Mouse (Mus musculus) heart, embryonic 11.5 days (tissue): ENCODE measurements around the gene Fndc11. TPM values are rescaled to one million over a fixed set of nuclear protein-coding genes. Genes with fewer than 3 reads are reported as not detected.

Source experiments
- ATAC-seq: fragments of 200-750 bp; cut with Nextera tagmentation; replicated peaks from 2 replicates; pipeline ENCODE4 v1.8.0; 2017; ENCODE audit warnings: moderate library complexity; ENCODE audit not compliant: insufficient number of reproducible peaks, low FRiP score, low TSS enrichment
- H3K27ac ChIP-seq: fragments of 300-500 bp; sonication (generic); 2 replicates; pipeline ENCODE4 v1.5.1; 2014; ENCODE audit warnings: mild to moderate bottlenecking, low read depth, low read length
- H3K27me3 ChIP-seq: fragments of 300-500 bp; sonication (generic); 2 replicates; pipeline ENCODE4 v1.6.1; 2014; ENCODE audit warnings: mild to moderate bottlenecking, low read length, mixed read lengths; ENCODE audit not compliant: control insufficient read depth, insufficient read depth
- H3K36me3 ChIP-seq: fragments of 300-500 bp; sonication (generic); 2 replicates; pipeline ENCODE4 v1.6.1; 2014; ENCODE audit warnings: mild to moderate bottlenecking, low read length, moderate library complexity, mixed read lengths; ENCODE audit not compliant: control insufficient read depth, insufficient read depth
- H3K4me1 ChIP-seq: fragments of 300-500 bp; sonication (generic); 2 replicates; pipeline ENCODE4 v1.6.1; 2014; ENCODE audit warnings: low read length; ENCODE audit not compliant: control insufficient read depth, insufficient read depth
- H3K4me2 ChIP-seq: fragments of 300-500 bp; sonication (generic); 2 replicates; pipeline ENCODE4 v1.6.1; 2014; ENCODE audit warnings: mild to moderate bottlenecking, moderate library complexity
- H3K4me3 ChIP-seq: fragments of 300-500 bp; sonication (generic); 2 replicates; pipeline ENCODE4 v1.5.1; 2014; ENCODE audit warnings: low read depth, low read length
- H3K9ac ChIP-seq: fragments of 300-500 bp; sonication (generic); 2 replicates; pipeline ENCODE4 v1.6.1; 2014; ENCODE audit warnings: mild to moderate bottlenecking, low read depth, low read length, moderate library complexity
- H3K9me3 ChIP-seq: fragments of 300-500 bp; sonication (generic); replicated peaks from 2 replicates; pipeline ENCODE4 v1.6.1; 2016; ENCODE audit warnings: low read length; ENCODE audit not compliant: control insufficient read depth
- WGBS: fragments of 180-500 bp; shearing (Covaris S2); extraction: QIAGEN DNeasy Blood & Tissue Kit; methylation state at CpG from one replicate; pipeline ENCODE4 v1.1.7; 2014; ENCODE audit not compliant: insufficient replicate concordance; 5-methylcytosine and 5-hydroxymethylcytosine counted together
- polyA plus RNA-seq: library from polyadenylated mRNA; unstranded; fragments of >200 nt; fragmentation: Nextera tagmentation; extraction: Ambion mirVana; gene quantifications from 2 replicates; pipeline ENCODE4 v1.2.1, GENCODE M21; 2014

Fndc11 gene
- polyA plus RNA-seq, 1 experiment from 2014 or later = 0.13 TPM

GRCm38 (mm10) chr2:181231171-181231570 lies 11.4 kb downstream of the Fndc11 start:
- H3K4me1 ChIP-seq = no peaks in the 10 kb centered on the region
- H3K4me3 ChIP-seq = no peak overlapping the region
- no peak for ATAC-seq
- H3K9me3 ChIP-seq = no peaks in the 10 kb centered on the region
- WGBS = 75% methylated on average over 20 of the region's 20 CpGs
- H3K27me3 ChIP-seq = no peaks in the 10 kb centered on the region
- H3K36me3 ChIP-seq = no peaks in the 10 kb centered on the region
- no peak overlapping the region for H3K4me2 ChIP-seq
- no peak overlapping the region for H3K9ac ChIP-seq
- H3K27ac ChIP-seq = no peak overlapping the region

GRCm38 (mm10) chr2:181233443-181233842 lies 13.6 kb downstream of the Fndc11 start:
- Histone ChIP-seq H3K36me3 (no peaks in the 10 kb centered on the region), H3K4me3 (no peak overlapping the region), H3K9ac (no peak overlapping the region), H3K27ac (no peak overlapping the region), H3K9me3 (no peaks in the 10 kb centered on the region), H3K27me3 (no peaks in the 10 kb centered on the region), H3K4me2 (no peak overlapping the region), H3K4me1 (no peaks in the 10 kb centered on the region)
- ATAC-seq = no peak
- WGBS = 83% methylated on average over 15 of the region's 15 CpGs

- H3K36me3 ChIP-seq = no peaks in the 10 kb centered on the region
- no peak overlapping the region for H3K4me2 ChIP-seq
- no peak overlapping the region for H3K4me3 ChIP-seq
- no peak overlapping the region for H3K9ac ChIP-seq
- H3K4me1 ChIP-seq = no peaks in the 10 kb centered on the region
- WGBS = 86% methylated on average over 11 of the region's 11 CpGs
- ATAC-seq = no peak
- H3K27ac ChIP-seq = no peak overlapping the region
- no peaks in the 10 kb centered on the region for H3K27me3 ChIP-seq
- no peaks in the 10 kb centered on the region for H3K9me3 ChIP-seq
These were observed 14.9 kb downstream of the Fndc11 start for GRCm38 (mm10) chr2:181234680-181235079.

GRCm38 (mm10) chr2:181235681-181236566 lies 16.1 kb downstream of the Fndc11 start:
- ATAC-seq = no peak
- Histone ChIP-seq H3K9ac (no peak overlapping the region), H3K9me3 (no peaks in the 10 kb centered on the region), H3K4me3 (no peak overlapping the region), H3K27ac (no peak overlapping the region), H3K36me3 (no peaks in the 10 kb centered on the region), H3K4me2 (no peak overlapping the region), H3K4me1 (no peaks in the 10 kb centered on the region), H3K27me3 (no peaks in the 10 kb centered on the region)
- 77% methylated on average over 23 of the region's 23 CpGs for whole genome bisulfite sequencing

- WGBS = 86% methylated on average over 17 of the region's 17 CpGs
- H3K36me3 ChIP-seq = no peaks in the 10 kb centered on the region
- ATAC-seq = no peak
- H3K27ac ChIP-seq = no peak overlapping the region
- no peak overlapping the region for H3K9ac ChIP-seq
- H3K9me3 ChIP-seq = no peaks in the 10 kb centered on the region
- no peaks in the 10 kb centered on the region for H3K4me1 ChIP-seq
- H3K4me2 ChIP-seq = no peak overlapping the region
- no peaks in the 10 kb centered on the region for H3K27me3 ChIP-seq
- H3K4me3 ChIP-seq = no peak overlapping the region
These were observed 17.6 kb downstream of the Fndc11 start for GRCm38 (mm10) chr2:181237251-181238014.

GRCm38 (mm10) chr2:181238091-181238610 lies 18.3 kb downstream of the Fndc11 start:
- Histone ChIP-seq H3K27ac (no peak overlapping the region), H3K9ac (no peak overlapping the region), H3K4me1 (no peaks in the 10 kb centered on the region), H3K4me3 (no peak overlapping the region), H3K4me2 (no peak overlapping the region), H3K9me3 (no peaks in the 10 kb centered on the region), H3K36me3 (no peaks in the 10 kb centered on the region), H3K27me3 (no peaks in the 10 kb centered on the region)
- 73% methylated on average over 10 of the region's 10 CpGs for WGBS
- no peak for ATAC-seq

GRCm38 (mm10) chr2:181238861-181239260 lies 19.0 kb downstream of the Fndc11 start:
- WGBS = 63% methylated on average over 2 of the region's 2 CpGs
- H3K27ac ChIP-seq = no peak overlapping the region
- H3K4me2 ChIP-seq = no peak overlapping the region
- no peaks in the 10 kb centered on the region for H3K9me3 ChIP-seq
- H3K4me1 ChIP-seq = no peaks in the 10 kb centered on the region
- no peak for ATAC-seq
- H3K36me3 ChIP-seq = no peaks in the 10 kb centered on the region
- no peak overlapping the region for H3K9ac ChIP-seq
- H3K4me3 ChIP-seq = no peak overlapping the region
- no peaks in the 10 kb centered on the region for H3K27me3 ChIP-seq

- ATAC-seq = no peak
- Histone ChIP-seq H3K4me3 (no peak overlapping the region), H3K4me1 (no peaks in the 10 kb centered on the region), H3K9ac (no peak overlapping the region), H3K36me3 (no peaks in the 10 kb centered on the region), H3K9me3 (no peaks in the 10 kb centered on the region), H3K4me2 (no peak overlapping the region), H3K27me3 (no peaks in the 10 kb centered on the region), H3K27ac (no peak overlapping the region)
- WGBS = 84% methylated on average over 9 of the region's 9 CpGs
These were observed 19.4 kb downstream of the Fndc11 start for GRCm38 (mm10) chr2:181239261-181239660.
